In genomic region chr6:61902715-61903114, GRCm38 (mm10) we compare ENCODE assay signal across 9 mouse cellular contexts.
DNase-seq lines count a peak whose midpoint lies in the region; ATAC-seq and TF ChIP-seq lines count a peak whose summit lies in the region.
"Had no signal": no experiment of that assay in that cellular context is flagged by ENCODE, and none has a peak within 500 bp of the region (broad histone marks: within the 10 kb centered on the region; RNA-seq: fewer than 3 reads in every experiment).

No protein-coding gene starts in this region.

- TF ChIP-seq CTCF in thymus, adult 2 months (IDR thresholded peaks at IDR 0.05; ENCODE audit: borderline replicate concordance, control insufficient read depth, extremely low read depth, insufficient read depth, low read length, poor library complexity) = no peak

- intact Hi-C loops in gastrocnemius, postnatal 14 days (cut with DNase I; ENCODE audit: low total_unique reads) = no loop called here

- no peaks in the 10 kb centered on the region for H3K9me3 ChIP-seq in midbrain, embryonic 14.5 days (ENCODE audit: control insufficient read depth, low read length)
- no peaks in the 10 kb centered on the region for H3K9me3 ChIP-seq in midbrain, embryonic 16.5 days (replicated peaks; ENCODE audit: control insufficient read depth, low read length, poor library complexity, severe bottlenecking)
- H3K9me3 ChIP-seq: lung, embryonic 15.5 days had no signal

- WGBS in midbrain, embryonic 14.5 days = 36% methylated on average over 1 of the region's 1 CpGs
- WGBS in midbrain, embryonic 16.5 days = 33% methylated on average over 1 of the region's 1 CpGs
- 13% methylated on average over 1 of the region's 1 CpGs for WGBS in thymus, adult 2 months

- no peak overlapping the region for H3K4me2 ChIP-seq in midbrain, embryonic 14.5 days (ENCODE audit: low read length)
- no peak overlapping the region for H3K4me2 ChIP-seq in midbrain, embryonic 16.5 days (ENCODE audit: low read length)
- H3K4me2 ChIP-seq: lung, embryonic 15.5 days had no signal

- H3K9ac ChIP-seq in midbrain, embryonic 14.5 days (replicated peaks; ENCODE audit: low read length) = no peak overlapping the region
- no peak overlapping the region for H3K9ac ChIP-seq in midbrain, embryonic 16.5 days (ENCODE audit: low read depth, low read length)
- H3K9ac ChIP-seq: lung, embryonic 15.5 days had no signal

- no peaks in the 10 kb centered on the region for H3K36me3 ChIP-seq in midbrain, embryonic 14.5 days (ENCODE audit: control insufficient read depth, insufficient read depth, low read length)
- H3K36me3 ChIP-seq in midbrain, embryonic 16.5 days (ENCODE audit: control insufficient read depth, insufficient read depth, low read length) = no peaks in the 10 kb centered on the region
- no peaks in the 10 kb centered on the region for H3K36me3 ChIP-seq in thymus, adult 2 months (ENCODE audit: control insufficient read depth, insufficient read depth, low read length)
- H3K36me3 ChIP-seq: lung, embryonic 15.5 days had no signal

- no peak overlapping the region for H3K27ac ChIP-seq in midbrain, embryonic 14.5 days (replicated peaks; ENCODE audit: low read depth, low read length)
- H3K27ac ChIP-seq in midbrain, embryonic 16.5 days (ENCODE audit: low read length) = no peak overlapping the region
- no peak overlapping the region for H3K27ac ChIP-seq in thymus, adult 2 months (ENCODE audit: control insufficient read depth, insufficient read depth, low read length)
- H3K27ac ChIP-seq: lung, embryonic 15.5 days had no signal

- no peaks in the 10 kb centered on the region for H3K4me1 ChIP-seq in midbrain, embryonic 14.5 days (ENCODE audit: control insufficient read depth, insufficient read depth, low read length)
- no peaks in the 10 kb centered on the region for H3K4me1 ChIP-seq in midbrain, embryonic 16.5 days (ENCODE audit: control insufficient read depth, insufficient read depth, low read length)
- no peaks in the 10 kb centered on the region for H3K4me1 ChIP-seq in thymus, adult 2 months (replicated peaks; ENCODE audit: control insufficient read depth, insufficient read depth, low read length)
- H3K4me1 ChIP-seq: lung, embryonic 15.5 days had no signal

- no peak for ATAC-seq in midbrain, embryonic 14.5 days (ENCODE audit: low FRiP score, low TSS enrichment)
- no peak for ATAC-seq in midbrain, embryonic 16.5 days
- 0 out of 2 replicates have a peak, but pooled peaks have one; percentile 15 for ATAC-seq in common myeloid progenitor, adult 5-6 weeks (replicated peaks; ENCODE audit: low read depth, poor library complexity, severe bottlenecking)

- H3K27me3 ChIP-seq in midbrain, embryonic 14.5 days (ENCODE audit: control insufficient read depth, insufficient read depth, low read length) = no peaks in the 10 kb centered on the region
- H3K27me3 ChIP-seq in midbrain, embryonic 16.5 days (ENCODE audit: control insufficient read depth, insufficient read depth, low read depth, low read length) = no peaks in the 10 kb centered on the region
- no peaks in the 10 kb centered on the region for H3K27me3 ChIP-seq in thymus, adult 2 months (ENCODE audit: control insufficient read depth, insufficient read depth, low read length)
- H3K27me3 ChIP-seq: lung, embryonic 15.5 days had no signal

- peak; percentile 3 for DNase-seq in gastrocnemius, postnatal 14 days
- DNase-seq in gastrocnemius, postnatal 10 days = no peak
- DNase-seq in midbrain, embryonic 14.5 days = peak; percentile 44
- peak; percentile 2 for DNase-seq in lung, postnatal 10 days
- no peak for DNase-seq in thymus, adult 2 months
- no peak for DNase-seq in ovary, postnatal 10 days (ENCODE audit: low spot score)

- TF ChIP-seq POLR2A in thymus, adult 2 months (IDR thresholded peaks at IDR 0.05; ENCODE audit: control insufficient read depth, extremely low read depth, insufficient read depth, low read length, poor library complexity) = no peak

- no peak overlapping the region for H3K4me3 ChIP-seq in midbrain, embryonic 14.5 days (replicated peaks; ENCODE audit: low read depth, low read length)
- no peak overlapping the region for H3K4me3 ChIP-seq in midbrain, embryonic 16.5 days (ENCODE audit: low read depth, low read length)
- no peak overlapping the region for H3K4me3 ChIP-seq in thymus, adult 2 months (ENCODE audit: control insufficient read depth, insufficient read depth, low read length)
- H3K4me3 ChIP-seq: lung, embryonic 15.5 days had no signal

Comparison
In these comparisons a context has a peak if more than half of its experiments do, and no peak if none do; other contexts are left out.
1. DNase-seq: peak in gastrocnemius, postnatal 14 days (single experiment), midbrain, embryonic 14.5 days (single experiment) and lung, postnatal 10 days (single experiment); none in gastrocnemius, postnatal 10 days (single experiment), thymus, adult 2 months (single experiment) and ovary, postnatal 10 days (single experiment).